Mouse (Mus musculus): ENCODE results near the gene Lpin1.
A peak's percentile ranks its signal among the peaks of the same experiment; 100 is the strongest.

The Lpin1 gene

DNA sequence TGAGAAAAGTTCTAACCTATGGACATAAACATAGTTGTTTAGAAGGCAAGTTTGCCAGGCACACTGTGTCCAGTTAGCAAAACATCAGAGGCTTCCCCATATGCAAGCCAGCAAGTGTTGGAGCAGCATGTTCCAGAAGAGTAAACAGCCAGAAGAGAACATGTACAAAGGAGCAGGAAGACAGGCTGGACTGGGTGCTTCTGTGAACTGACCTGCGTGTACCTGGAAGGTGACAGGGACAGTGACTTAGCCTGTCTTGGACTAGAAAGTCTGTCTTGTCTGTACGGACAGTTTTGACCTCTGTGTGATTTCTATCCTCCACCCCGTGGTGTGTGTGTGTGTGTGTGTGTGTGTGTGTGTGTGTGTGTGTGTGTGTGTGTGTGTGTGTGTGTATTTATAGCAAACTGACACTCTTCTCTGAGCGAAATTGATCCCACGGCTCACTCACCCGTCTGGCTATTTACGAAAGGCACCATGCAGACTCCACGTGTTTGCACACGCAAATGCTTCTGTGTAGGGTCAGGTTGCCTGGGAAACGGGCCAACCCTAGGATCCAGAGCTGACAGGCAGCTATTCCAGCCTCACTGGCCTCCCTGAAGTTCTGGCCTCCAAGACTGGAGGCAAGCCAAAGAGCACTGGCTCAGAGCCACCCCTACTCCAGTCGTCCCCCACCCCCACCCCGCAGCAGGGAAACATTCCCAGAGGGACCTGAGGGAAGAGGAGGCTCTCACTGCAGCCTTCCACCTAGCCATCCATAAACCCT lies 7.9 kb upstream of the Lpin1 start:
- no peak for DNase-seq (ENCODE audit: low spot score)

DNA sequence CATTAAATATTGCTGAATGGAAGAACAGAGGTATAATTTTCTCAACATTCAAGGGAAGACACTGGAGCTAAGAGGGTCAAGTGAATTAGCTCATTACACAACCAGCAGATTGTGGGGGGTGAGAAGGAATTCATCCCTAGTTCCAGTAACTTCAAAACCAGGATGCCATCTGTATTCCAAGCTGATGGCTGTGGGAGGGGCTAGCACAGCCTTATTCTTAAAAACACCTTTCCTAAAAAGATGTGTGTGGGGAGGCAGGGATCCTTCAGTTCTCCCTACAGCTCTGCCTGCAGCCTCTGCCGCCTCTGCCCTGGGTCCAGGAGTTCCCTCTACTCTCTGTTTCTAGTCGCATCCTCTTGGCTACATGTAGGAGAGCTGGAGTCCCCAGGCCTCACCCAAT lies 5.0 kb upstream of the Lpin1 start:
- no peak for DNase-seq (ENCODE audit: low spot score)

DNA sequence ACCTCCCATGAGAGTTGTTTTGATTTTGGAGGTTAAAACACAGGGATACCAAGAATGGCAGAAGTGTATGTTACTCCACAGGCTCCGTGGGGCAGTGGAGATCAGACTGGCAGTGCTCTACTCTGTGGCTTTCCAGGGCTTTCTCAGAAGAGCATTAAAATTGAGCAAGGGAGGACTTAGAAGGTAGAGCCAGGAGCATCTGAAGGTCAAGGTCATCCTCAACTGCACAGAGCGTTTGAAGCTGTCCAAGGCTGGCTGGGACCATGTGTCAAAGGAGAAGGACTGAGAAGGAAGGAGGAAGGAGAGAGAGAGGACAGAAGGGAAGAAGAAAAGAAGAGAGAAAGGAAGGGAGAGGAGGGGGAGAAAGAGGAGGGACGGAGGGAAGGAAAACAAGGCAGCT lies 3.8 kb upstream of the Lpin1 start:
- no peak for DNase-seq (ENCODE audit: low spot score)

DNA sequence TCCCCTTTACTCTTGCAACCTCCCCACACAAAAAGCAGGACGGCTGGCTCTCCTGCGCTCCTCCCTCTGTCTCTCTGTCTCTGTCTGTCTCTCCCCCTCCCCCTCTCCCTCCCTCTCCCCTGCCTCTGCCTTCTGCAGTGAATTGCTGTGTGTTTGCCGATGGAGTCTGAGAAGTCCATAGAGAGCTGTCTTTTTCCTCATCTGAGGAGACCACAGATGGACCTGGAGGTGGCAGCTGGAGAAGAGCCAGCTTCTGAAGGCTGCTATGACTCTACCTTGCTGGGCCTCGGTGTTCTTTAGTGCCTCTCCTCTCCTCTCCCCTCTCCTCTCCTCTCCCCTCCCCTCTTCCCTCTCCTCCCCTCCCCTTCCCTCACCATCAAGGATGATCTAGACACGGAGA lies 5.1 kb downstream of the Lpin1 start:
- no peak for DNase-seq (ENCODE audit: low spot score)

DNA sequence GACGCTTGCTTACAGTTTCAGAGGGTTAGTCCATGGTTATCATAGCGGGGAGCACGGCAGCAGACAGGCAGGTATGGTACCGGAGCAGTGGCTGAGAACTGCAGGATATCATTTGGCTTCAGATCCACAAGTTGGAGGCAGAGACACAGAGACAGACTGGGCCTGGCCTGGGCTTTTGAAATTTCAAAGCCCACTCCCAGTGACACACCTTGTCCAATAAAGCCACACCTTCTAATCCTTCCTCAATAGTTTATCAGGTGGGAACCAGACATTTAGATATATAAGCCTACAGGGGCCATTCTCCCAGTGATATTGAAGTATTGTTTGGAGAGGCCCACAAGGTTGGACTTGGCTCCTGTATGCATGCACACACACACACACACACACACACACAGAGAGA lies 8.5 kb downstream of the Lpin1 start:
- no peak for DNase-seq (ENCODE audit: low spot score)

DNA sequence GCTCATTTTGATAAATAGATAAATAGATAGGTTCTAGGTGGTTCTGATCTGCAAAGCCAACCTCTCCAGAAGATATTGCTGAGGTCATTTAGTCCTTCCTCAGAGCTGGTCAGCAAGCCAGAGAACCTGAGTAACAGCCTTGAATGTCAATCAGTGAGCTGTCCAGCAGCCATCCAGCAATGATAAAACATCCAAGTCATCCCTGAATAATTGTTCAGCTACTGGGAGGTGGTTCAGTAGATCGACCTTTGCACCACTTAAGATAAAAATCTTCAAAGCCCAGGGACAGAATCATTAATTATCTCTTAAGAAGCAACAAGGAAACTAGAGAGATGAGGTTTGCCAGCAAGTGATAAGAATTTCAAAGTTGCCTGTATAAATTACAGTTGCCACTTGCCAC lies 10.4 kb downstream of the Lpin1 start:
- no peak for DNase-seq (ENCODE audit: low spot score)

DNA sequence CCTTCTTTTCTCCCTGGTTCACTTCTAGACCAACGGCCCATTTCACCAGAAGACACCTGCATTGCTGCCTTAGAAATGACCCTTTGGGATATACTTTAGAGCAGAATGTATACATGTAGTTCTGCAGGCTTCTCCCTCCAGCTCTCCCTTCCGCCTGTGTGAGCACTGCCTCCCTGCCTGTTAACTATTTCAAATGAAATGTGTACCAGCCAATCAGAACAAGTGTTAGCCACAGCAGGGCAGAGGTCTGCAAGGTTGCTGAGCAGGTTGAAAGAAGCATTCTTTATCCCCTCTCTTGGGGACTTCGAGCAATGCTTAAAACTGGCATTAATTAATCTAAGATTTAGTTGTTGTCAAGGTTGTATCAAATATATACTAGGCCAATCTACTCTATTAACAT lies 11.4 kb downstream of the Lpin1 start:
- no peak for DNase-seq (ENCODE audit: low spot score)

DNA sequence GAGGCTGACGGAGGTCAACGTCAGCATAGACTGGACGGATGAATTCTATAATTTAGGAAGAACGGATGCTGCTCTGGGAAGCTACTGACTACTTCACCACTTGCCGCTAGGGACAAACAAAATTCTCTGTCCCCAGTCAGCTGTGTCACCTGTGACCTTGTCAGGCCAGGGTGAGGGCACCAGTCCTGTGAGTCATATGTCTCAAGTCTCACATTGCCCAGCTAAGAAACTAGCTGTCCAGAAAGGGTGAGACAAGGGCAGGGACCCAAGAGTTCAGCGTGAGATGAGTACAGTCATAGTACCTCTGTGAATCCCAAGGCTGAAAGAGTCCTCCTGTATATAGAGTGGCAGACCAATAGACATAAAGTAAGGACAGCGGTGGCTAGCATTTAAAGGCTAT lies 17.0 kb downstream of the Lpin1 start:
- DNase-seq (ENCODE audit: low spot score), result no peak

DNA sequence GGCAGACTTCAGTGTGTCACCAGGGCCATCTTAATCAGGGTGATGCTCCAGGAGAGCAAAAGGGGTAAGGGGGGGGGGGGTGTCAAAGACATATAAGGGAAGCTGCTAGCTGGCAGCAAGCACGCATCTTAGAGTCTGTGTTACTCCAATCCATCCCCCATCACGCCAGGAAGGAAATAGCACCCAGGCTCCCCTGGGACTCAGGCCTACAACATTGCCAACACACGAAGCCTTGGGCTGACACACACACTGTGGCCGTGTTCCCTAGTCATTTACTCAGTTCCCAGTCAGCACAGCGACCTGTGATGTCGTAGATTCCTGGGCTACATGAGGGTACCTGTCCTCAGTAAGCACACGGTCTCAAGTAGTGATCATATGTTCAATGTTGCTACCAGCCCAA lies 17.8 kb downstream of the Lpin1 start:
- DNase-seq (ENCODE audit: low spot score), result no peak

DNA sequence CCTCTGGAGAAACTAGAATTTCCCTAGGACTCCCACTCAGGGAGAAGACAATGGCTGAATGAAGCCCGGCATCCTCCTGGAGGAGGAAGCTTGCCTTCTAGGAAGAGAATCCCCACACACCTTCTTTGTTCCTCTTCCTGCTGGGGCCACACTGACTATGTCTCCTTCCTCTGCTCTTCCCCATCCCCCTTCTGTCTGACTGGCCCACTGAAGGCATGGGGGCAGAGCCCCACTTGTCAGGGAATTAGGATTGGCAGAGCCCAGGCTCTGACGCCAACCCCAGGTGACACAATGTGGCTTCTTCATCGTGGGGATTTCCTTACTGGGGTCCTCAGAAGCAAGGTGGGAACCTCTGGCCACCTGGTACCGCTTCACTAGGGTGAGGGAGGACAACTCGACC lies 18.3 kb downstream of the Lpin1 start:
- DNase-seq (ENCODE audit: low spot score), result no peak

DNA sequence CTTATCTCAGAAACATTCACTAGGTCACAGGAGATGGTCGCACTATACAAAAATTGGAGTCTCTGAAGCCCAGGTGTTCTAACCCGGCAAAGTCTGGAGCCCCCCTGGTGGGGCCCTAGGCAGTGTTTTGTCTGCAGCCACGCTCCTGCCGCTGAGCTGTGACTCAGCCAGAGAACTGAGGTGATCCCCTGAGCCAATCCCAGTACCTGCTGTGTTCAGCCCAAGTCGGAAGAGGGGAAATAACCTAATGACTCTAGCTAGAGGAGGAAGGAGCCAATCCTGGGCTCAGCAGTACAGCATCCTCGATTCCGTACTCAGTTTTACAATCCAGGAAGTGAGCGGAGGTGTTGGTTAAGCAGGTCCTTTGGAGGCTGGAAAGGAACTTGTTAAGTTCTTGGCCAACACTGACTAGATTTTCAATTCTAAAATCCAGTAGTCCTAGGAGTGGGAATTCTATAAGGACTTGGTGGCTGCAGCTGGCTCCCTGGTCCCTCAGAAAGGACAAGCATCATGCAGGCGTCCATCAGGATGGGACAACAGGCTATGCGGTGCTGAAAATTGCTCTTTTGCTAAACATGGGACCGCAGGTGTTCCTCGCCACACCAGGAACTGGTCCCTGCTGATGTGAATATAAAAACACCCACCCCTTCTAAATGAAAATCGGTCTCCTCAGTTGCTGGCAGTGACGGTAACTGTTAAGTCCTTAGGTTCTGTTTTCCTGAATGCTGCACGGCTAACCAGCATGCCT lies 19.1 kb downstream of the Lpin1 start:
- peak; percentile 68 for DNase-seq (ENCODE audit: low spot score)

DNA sequence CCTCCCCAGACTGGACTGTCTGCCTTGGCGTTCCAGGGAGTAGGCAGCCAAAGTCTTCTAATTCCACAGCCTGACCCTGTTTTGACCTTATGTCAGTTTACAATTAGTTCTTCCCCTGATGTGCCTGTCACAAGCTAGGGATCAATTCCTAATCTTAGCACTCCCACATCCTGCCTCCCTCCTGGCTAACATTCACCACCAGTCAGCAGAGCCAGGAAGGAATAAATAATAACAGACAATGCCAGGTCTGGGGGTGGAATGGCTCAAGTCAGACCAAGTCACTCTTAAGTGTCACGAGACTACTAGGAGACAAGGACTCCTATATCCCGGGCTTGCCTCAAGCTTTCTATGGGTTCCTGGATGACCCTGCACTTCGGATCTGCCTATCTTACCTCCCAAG lies 20.8 kb downstream of the Lpin1 start:
- no peak for DNase-seq (ENCODE audit: low spot score)

DNA sequence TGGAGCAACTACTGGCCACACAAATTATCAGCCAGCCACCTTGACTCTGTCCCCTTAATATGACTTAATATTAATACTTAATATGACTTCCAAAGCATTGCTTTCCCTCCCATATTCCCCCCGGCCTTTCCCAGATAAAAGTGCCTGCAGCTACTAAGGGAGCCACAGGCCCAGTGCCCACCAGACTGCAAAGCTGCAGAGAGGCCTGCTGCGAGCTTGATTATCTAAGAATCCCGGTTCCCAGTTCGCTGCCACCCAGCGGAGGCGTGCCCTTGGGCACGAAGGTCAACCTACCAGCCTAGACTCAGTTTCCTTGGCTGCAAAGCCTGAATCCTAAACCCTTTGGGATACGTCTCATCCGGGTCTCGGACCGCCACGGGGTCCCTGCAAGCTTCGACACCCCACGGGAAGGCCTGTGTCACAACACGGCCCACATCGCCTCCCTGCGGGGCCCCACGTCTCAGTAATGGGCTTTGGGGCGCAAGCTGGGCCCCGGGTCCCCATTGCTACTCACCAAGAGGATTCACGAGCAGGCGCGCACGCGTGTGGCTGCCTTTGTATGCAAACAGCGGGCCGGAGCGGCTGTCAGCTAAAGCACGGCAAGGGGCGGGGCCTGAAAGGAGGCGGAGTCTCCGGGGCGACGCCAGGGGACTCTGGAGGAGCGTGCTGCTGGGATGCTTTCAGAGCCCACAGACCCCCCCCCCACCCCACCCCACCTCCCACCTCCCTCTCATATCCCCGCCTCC lies 21.4 kb downstream of the Lpin1 start:
- DNase-seq (ENCODE audit: low spot score), result peak; percentile 73

DNA sequence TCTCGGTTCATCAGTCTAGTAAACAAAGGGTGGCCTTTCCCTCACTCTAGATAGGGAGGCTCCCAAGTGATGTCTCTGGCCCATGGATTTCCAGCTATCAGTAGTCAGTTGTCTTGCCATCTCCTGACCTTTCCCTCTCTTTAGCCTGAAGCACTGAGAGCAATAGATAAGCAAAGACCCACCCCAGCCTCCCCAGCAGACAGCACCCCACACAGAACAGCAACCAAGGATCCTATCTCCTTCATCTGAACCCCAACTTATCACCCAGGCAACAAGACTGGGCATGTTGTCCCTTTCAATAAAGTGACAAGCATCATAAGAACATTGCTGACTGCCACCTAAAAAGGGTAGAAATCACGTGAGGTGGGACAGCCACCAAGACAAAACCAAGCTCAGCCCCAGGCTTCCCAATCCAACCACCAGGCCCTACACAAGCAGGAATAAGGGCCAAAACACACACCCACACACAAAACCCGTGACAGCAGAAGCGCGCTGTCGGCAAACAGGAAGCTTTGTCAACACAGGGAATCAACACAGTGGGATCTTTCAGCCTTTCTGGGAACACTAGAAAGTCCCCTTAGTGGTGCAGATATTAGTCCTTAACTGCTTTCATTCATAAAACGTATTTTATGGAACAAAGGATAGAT lies 22.2 kb downstream of the Lpin1 start:
- peak; percentile 40 for DNase-seq (ENCODE audit: low spot score)

DNA sequence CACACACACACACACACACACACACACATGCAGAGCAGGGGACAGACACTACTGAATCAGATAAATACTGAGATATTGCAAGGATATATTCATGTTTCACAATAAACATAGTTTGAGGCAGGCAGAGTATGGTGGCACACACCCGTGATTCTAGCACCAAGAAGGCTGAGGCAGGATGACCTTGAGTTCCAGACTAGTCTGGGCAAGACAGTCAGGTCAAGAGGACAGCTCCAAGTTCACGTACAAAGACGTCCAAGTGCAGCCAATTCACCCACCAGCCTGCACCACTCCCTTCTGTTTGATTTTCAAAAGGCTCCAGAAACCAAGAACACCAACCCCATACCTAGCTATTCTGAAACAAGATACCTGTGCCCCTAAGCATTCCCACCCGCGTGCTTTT lies 23.0 kb downstream of the Lpin1 start:
- DNase-seq (ENCODE audit: low spot score), result no peak

DNA sequence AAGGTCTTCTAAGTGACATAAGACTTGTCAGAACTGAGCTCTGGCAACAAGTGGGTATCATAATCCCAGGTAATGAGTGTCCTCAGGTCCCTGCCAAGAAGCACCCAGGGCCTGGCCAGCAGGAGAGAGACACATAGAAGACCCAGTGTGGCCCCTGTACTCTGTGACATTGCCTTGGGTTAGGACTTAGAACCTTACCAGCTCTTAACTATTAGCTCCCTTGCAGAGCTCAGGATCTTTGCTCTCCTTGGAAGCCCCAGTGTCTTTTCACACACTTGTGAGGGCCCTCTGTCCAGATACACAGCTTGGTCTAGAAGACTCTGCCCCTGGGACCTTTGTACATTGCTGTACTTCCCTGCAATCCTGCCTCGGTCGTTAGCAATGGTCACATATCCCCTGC lies 23.7 kb downstream of the Lpin1 start:
- no peak for DNase-seq (ENCODE audit: low spot score)

DNA sequence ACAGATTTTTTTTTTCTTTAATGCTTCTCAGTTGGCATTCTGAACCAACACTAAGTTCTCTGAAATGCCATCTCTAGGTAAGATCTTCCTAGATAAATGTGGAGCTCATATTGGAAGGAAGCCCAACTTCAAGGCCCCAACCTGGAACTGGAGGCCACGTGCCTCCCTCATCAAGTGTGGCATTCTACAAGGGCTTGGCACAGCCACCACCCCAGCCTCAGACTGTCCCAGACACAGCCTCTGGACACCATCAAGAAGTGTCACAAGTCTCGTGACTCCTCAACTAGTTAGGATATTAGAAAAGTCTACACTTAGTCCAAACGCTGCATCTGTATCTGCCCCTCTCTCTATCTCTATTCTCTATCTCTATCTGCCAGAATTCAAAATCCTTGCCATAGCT lies 25.8 kb downstream of the Lpin1 start:
- no peak for DNase-seq (ENCODE audit: low spot score)

DNA sequence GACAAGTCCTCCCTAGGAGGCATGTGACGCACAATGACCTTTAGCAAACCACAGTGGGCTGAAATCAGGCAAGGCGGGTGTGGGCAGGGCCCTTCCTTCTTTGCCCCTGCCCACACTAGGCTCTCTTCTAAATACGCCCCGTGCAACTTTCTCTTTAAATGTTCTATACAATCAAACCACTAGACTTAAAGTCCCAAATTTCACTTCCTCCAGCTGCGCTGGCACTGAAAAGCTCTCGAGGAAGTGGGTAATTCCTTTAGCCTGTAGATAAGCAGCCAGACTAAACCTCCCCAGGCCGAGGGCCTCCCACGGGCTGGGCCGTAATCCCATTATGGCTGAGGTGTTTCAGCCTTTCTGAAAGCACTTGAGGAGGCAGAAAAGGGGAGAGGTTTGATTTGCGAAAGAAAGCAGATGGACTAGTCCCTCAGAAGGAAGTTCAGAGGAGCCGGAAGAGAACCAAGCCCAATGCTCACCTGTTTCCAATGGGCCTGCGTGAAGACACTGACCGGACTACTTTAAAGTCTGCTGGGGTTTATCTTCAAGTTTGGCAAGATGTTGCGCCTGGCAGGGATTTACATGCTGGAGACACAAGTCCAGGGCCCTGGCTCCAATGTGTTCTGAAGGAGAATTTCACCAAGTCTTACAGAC lies 26.6 kb downstream of the Lpin1 start:
- DNase-seq (ENCODE audit: low spot score), result no peak

DNA sequence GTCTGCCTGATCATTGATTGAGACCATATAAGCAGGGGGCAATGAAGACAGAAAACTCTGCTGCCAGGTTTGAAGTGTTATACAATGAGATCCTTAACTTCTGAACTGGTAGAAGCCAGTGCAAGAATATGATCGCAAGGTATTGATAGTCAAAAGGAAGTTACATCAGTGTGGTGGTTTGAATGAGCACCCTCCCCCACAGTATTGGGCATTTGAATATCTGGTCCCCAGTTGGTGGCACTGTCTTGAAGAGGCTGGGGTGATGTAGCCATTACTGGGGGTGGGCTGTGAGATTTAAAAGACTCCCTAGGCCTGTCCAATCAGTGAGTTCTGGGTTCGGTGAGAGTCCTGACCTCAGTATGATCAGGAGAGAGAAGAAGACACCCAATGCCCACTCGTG lies 27.5 kb downstream of the Lpin1 start:
- no peak for DNase-seq (ENCODE audit: low spot score)

DNA sequence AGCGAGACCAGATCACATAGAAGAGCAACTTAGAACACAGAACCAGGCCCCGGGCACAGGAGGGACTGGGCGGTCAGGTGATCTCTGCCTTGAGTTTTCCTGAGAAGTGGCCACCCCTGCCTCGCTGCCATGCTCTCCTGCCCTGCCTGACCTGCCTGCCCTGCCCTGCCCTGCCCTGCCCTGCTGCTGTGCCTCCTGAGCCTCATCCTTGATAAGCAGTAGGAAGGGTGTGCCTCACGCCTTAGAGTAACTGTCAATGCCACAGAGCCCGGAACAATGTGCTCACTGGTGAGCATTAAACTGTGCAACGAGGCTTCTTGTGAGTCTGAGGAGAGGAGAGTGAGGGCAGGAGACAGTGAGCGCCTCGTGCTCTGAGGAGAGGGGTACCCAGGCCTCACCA lies 30.5 kb downstream of the Lpin1 start:
- DNase-seq (ENCODE audit: low spot score), result no peak

DNA sequence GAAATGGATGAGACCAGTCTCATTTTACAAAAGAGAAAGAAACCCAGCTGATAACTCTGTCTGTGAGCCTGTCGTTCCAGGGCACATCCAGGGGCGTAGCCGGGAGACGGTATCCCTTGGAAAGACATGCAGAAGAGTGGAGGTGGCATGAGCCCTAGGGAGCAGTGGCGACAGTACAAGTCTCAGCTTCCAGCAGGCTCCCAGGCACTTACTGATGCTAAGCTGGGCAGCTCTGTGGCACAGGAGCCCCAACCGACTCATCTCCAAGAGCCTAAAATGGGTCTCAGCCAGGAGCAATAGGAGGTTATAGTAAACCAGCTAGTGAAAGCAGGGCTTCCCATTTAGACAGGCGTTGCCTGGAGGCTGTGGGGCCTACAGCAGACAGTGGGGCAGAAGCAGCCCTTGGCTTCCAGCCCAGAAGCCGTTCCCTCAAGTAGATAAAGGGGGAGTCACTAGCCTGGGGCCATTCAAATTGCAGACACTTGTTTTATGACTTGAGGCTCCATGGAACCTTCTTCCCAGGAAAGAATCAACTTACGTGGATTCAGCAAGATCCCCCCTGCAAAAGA lies 33.0 kb downstream of the Lpin1 start:
- DNase-seq (ENCODE audit: low spot score), result no peak

DNA sequence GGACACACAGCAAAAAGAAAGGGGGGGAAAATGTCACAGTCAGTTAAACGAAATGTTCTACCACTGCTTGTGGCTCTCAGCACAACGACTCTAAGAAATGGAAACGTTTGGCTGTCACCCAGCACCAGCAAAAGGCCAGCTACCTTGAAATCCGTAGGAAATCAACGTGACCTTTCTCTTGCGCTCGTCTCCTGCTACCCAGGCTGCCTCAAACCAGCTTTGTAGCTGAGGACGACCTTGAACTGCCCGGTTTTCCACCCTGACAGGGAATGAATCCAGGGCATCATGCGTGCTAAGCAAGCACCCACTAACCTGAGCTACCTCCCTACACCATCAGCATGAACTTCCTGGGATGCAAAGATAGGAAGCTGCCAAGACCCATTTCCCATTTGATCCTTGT lies 39.5 kb downstream of the Lpin1 start:
- no peak for DNase-seq (ENCODE audit: low spot score)

Measured in c-Kit-positive CD71-positive TER-119-positive erythroid progenitor cells, embryonic 14.5 days (primary cell).